Mouse (Mus musculus) olfactory bulb, adult 2 months (tissue): ENCODE data around the gene Irx4.

ENCODE experiments used
- CTCF ChIP-seq: fragments of 200-500 bp; IDR thresholded peaks from 2 replicates; pipeline ENCODE4 v1.5.1; 2012; ENCODE audit warnings: low read depth, mild to moderate bottlenecking, low read length, moderate library complexity; ENCODE audit not compliant: insufficient read depth
- POLR2A ChIP-seq: fragments of 200-500 bp; IDR thresholded peaks from 2 replicates; pipeline ENCODE4 v1.6.1; 2012; ENCODE audit warnings: mild to moderate bottlenecking, low read depth, low read length, moderate library complexity; ENCODE audit not compliant: insufficient read depth

GRCm38 (mm10) chr13:73251222-73251621 is 9.1 kb upstream of the Irx4 start:
- TF ChIP-seq CTCF (no peak), POLR2A (no peak)
